Comparison of ENCODE assay signal across 15 mouse cellular contexts in the genomic region with DNA sequence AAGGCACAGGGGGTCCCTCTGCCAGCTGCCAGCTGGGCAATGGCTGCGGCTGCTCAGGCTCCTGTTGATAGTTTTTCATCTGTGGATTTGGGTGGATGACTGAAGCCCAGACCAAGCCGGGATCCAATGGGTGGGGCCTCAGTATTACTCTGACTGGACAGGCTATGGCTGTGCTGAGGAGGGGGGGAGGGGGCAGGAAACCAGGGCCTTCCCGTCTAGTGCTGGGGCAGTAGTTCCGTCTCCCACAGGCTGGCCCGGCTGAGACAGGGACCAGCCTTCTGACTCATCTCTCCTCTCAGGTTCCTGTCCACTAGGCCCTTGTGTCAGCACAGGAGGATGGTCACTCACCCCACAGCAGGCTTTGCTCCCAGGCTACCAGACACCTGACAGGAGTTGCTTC. TPM values are rescaled to one million over a fixed set of nuclear protein-coding genes. Genes with fewer than 3 reads are reported as not detected.
DNase-seq lines count a peak whose midpoint lies in the region; ATAC-seq lines count a peak whose summit lies in the region.
"Had no signal": no experiment of that assay in that cellular context is flagged by ENCODE, and none has a peak within 500 bp of the region (broad histone marks: within the 10 kb centered on the region; RNA-seq: fewer than 3 reads in every experiment).

No protein-coding gene starts in this region.

- H3K4me1 ChIP-seq in heart, embryonic 12.5 days (replicated peaks), result 0 out of 2 replicates have a peak, but pooled peaks cover 2% of the 10 kb centered on the region
- no peaks in the 10 kb centered on the region; the same call in 1 of the 2 replicates for H3K4me1 ChIP-seq in lung, embryonic 16.5 days (replicated peaks; ENCODE audit: control insufficient read depth, insufficient read depth, low read length)
- H3K4me1 ChIP-seq in midbrain, embryonic 16.5 days (ENCODE audit: control insufficient read depth, insufficient read depth, low read length), result peaks cover 57% of the 10 kb centered on the region
- H3K4me1 ChIP-seq in intestine, embryonic 16.5 days (ENCODE audit: control insufficient read depth, insufficient read depth, low read length), result no peaks in the 10 kb centered on the region

- no peak overlapping the region for H3K9ac ChIP-seq in heart, embryonic 12.5 days
- H3K9ac ChIP-seq in lung, embryonic 16.5 days (ENCODE audit: low read length), result no peak overlapping the region
- no peak overlapping the region for H3K9ac ChIP-seq in midbrain, embryonic 16.5 days (ENCODE audit: low read depth, low read length)
- no peak overlapping the region for H3K9ac ChIP-seq in intestine, embryonic 16.5 days (ENCODE audit: low read depth, low read length)
- H3K9ac ChIP-seq: hindbrain, embryonic 14.5 days; midbrain, embryonic 12.5 days; neural tube, embryonic 13.5 days; stomach, embryonic 15.5 days had no signal

- intact Hi-C loops in heart, postnatal 10 days (cut with DNase I), result no loop called here

- no peaks in the 10 kb centered on the region for H3K36me3 ChIP-seq in heart, embryonic 12.5 days
- no peaks in the 10 kb centered on the region for H3K36me3 ChIP-seq in lung, embryonic 16.5 days (ENCODE audit: control insufficient read depth, insufficient read depth, low read length)
- H3K36me3 ChIP-seq in midbrain, embryonic 16.5 days (ENCODE audit: control insufficient read depth, insufficient read depth, low read length), result no peaks in the 10 kb centered on the region
- H3K36me3 ChIP-seq in intestine, embryonic 16.5 days (ENCODE audit: control insufficient read depth, insufficient read depth, low read length), result no peaks in the 10 kb centered on the region
- H3K36me3 ChIP-seq: midbrain, embryonic 12.5 days; neural tube, embryonic 13.5 days; stomach, embryonic 15.5 days had no signal

- ATAC-seq in heart, embryonic 12.5 days (ENCODE audit: insufficient number of reproducible peaks, low FRiP score), result peak; percentile 63
- ATAC-seq in lung, embryonic 16.5 days (ENCODE audit: low read depth), result peak; percentile 52; the same call in 1 of the 2 replicates
- no peak for ATAC-seq in midbrain, embryonic 16.5 days
- ATAC-seq in intestine, embryonic 16.5 days, result no peak

- WGBS in heart, embryonic 12.5 days, result 55% methylated on average over 4 of the region's 5 CpGs
- WGBS in lung, embryonic 16.5 days, result 39% methylated on average over 5 of the region's 5 CpGs
- 73% methylated on average over 5 of the region's 5 CpGs for WGBS in midbrain, embryonic 16.5 days
- WGBS in intestine, embryonic 16.5 days, result 61% methylated on average over 5 of the region's 5 CpGs

- no peak overlapping the region for H3K4me2 ChIP-seq in heart, embryonic 12.5 days
- H3K4me2 ChIP-seq in lung, embryonic 16.5 days (ENCODE audit: low read depth, low read length), result no peak overlapping the region
- H3K4me2 ChIP-seq in midbrain, embryonic 16.5 days (ENCODE audit: low read length), result no peak overlapping the region
- H3K4me2 ChIP-seq in intestine, embryonic 16.5 days (ENCODE audit: low read depth, low read length), result no peak overlapping the region
- H3K4me2 ChIP-seq: hindbrain, embryonic 14.5 days; midbrain, embryonic 12.5 days; neural tube, embryonic 13.5 days; stomach, embryonic 15.5 days had no signal

- no peak overlapping the region for H3K27ac ChIP-seq in heart, embryonic 12.5 days (ENCODE audit: poor library complexity, severe bottlenecking)
- no peak overlapping the region for H3K27ac ChIP-seq in lung, embryonic 16.5 days (ENCODE audit: low read length)
- no peak overlapping the region for H3K27ac ChIP-seq in midbrain, embryonic 16.5 days (ENCODE audit: low read length)
- H3K27ac ChIP-seq in intestine, embryonic 16.5 days (ENCODE audit: low read length), result no peak overlapping the region
- H3K27ac ChIP-seq: hindbrain, embryonic 14.5 days; midbrain, embryonic 12.5 days; neural tube, embryonic 13.5 days; stomach, embryonic 15.5 days had no signal

- H3K4me3 ChIP-seq in heart, embryonic 12.5 days, result no peak overlapping the region
- no peak overlapping the region for H3K4me3 ChIP-seq in lung, embryonic 16.5 days (ENCODE audit: low read length)
- H3K4me3 ChIP-seq in midbrain, embryonic 16.5 days (ENCODE audit: low read depth, low read length), result no peak overlapping the region
- no peak overlapping the region for H3K4me3 ChIP-seq in intestine, embryonic 16.5 days (ENCODE audit: low read length)
- H3K4me3 ChIP-seq: erythroblast, embryonic 14.5 days; midbrain, embryonic 12.5 days; neural tube, embryonic 13.5 days; stomach, embryonic 15.5 days had no signal

- H3K27me3 ChIP-seq in heart, embryonic 12.5 days (replicated peaks), result peaks cover 52% of the 10 kb centered on the region
- peaks cover 13% of the 10 kb centered on the region for H3K27me3 ChIP-seq in lung, embryonic 16.5 days (ENCODE audit: control insufficient read depth, insufficient read depth, low read depth, low read length)
- no peaks in the 10 kb centered on the region for H3K27me3 ChIP-seq in midbrain, embryonic 16.5 days (ENCODE audit: control insufficient read depth, insufficient read depth, low read depth, low read length)
- H3K27me3 ChIP-seq in intestine, embryonic 16.5 days (replicated peaks; ENCODE audit: control insufficient read depth, insufficient read depth, low read length), result peaks cover 13% of the 10 kb centered on the region; the same call in 1 of the 2 replicates

- no peak for DNase-seq in heart, adult 9 months (ENCODE audit: low spot score in 2 of 2)
- peak; percentile 66 for DNase-seq in 416B (ENCODE audit: low read depth)
- DNase-seq in heart, postnatal 10 days, result peak; percentile 42 to 45
- no peak for DNase-seq in testis, postnatal 14 days (ENCODE audit: low spot score)
- DNase-seq: layer of hippocampus, adult 9-11 months; right cerebral cortex, postnatal 14 days had no signal

- H3K9me3 ChIP-seq in heart, embryonic 12.5 days (replicated peaks), result no peaks in the 10 kb centered on the region
- H3K9me3 ChIP-seq in lung, embryonic 16.5 days (ENCODE audit: control insufficient read depth, low read length), result no peaks in the 10 kb centered on the region
- H3K9me3 ChIP-seq in midbrain, embryonic 16.5 days (replicated peaks; ENCODE audit: control insufficient read depth, low read length, poor library complexity, severe bottlenecking), result no peaks in the 10 kb centered on the region
- no peaks in the 10 kb centered on the region for H3K9me3 ChIP-seq in intestine, embryonic 16.5 days (ENCODE audit: control insufficient read depth, low read length)
- H3K9me3 ChIP-seq: midbrain, embryonic 12.5 days; neural tube, embryonic 13.5 days; stomach, embryonic 15.5 days had no signal

RNA-seq across cellular contexts. Expression of a gene that starts 6.5 kb away (rescaled TPM):
- polyA plus RNA-seq in heart, embryonic 12.5 days (2016; fragmentation: Nextera tagmentation; extraction: Ambion mirVana), result 1.3 and 1.6 TPM in 2 replicates
- 1 to 10 TPM; 6.1 to 6.5 TPM for total RNA-seq in heart, postnatal 10 days (2021)
- polyA plus RNA-seq in lung, embryonic 16.5 days (2015; fragmentation: Nextera tagmentation; extraction: Ambion mirVana), result 1.5 and 1.7 TPM in 2 replicates
- 51.2 and 54.6 TPM in 2 replicates for polyA plus RNA-seq in midbrain, embryonic 16.5 days (2015; fragmentation: Nextera tagmentation; extraction: Ambion mirVana)
- polyA plus RNA-seq in intestine, embryonic 16.5 days (2015; fragmentation: Nextera tagmentation; extraction: Ambion mirVana), result 4.2 TPM in 2 replicates
- polyA plus RNA-seq: erythroblast, embryonic 14.5 days had no signal

Comparison
In these comparisons a context has a peak if more than half of its experiments do, and no peak if none do; other contexts are left out.
1. DNase-seq: peak in 416B (single experiment) and heart, postnatal 10 days (2 of 2); none in heart, adult 9 months (0 of 2) and testis, postnatal 14 days (single experiment).
2. ATAC-seq: peak in heart, embryonic 12.5 days (single experiment) and lung, embryonic 16.5 days (single experiment); none in midbrain, embryonic 16.5 days (single experiment) and intestine, embryonic 16.5 days (single experiment).
3. RNA of a gene that starts 6.5 kb away (polyA plus RNA-seq): 51.2 to 54.6 TPM in midbrain, embryonic 16.5 days; 4.2 TPM in intestine, embryonic 16.5 days, 1.3 to 1.6 TPM in heart, embryonic 12.5 days and 1.5 to 1.7 TPM in lung, embryonic 16.5 days; every median in the first group is over 10 times any median in the second.